Mouse (Mus musculus) liver, embryonic 14.5 days (tissue): ENCODE results near the gene Mgarp. TPM values are rescaled to one million over a fixed set of nuclear protein-coding genes. Genes with fewer than 3 reads are reported as not detected.
"Not testable (repeated sequence)": the region's sequence is repeated elsewhere in the genome, so short reads cannot be mapped to it uniquely, and the experiment has no call there.

Source experiments
- ATAC-seq: fragments of 200-750 bp; cut with Nextera tagmentation; 2 replicates; pipeline ENCODE4 v1.8.0; 2017; ENCODE audit warnings: moderate number of reproducible peaks, mild to moderate bottlenecking, moderate library complexity; ENCODE audit not compliant: insufficient read depth
- DNase-seq, 3 experiments: peaks; one replicate each; pipeline ENCODE4 v3.0.0-alpha.2; 2012 to 2013; ENCODE audit warnings: low read depth in 3 of 3, low spot score in 3 of 3
- H3K27ac ChIP-seq: fragments of 300-500 bp; sonication (generic); 2 replicates; pipeline ENCODE4 v1.5.1; 2014; ENCODE audit warnings: moderate library complexity, mild to moderate bottlenecking, control low read depth, inconsistent platforms
- H3K27me3 ChIP-seq: fragments of 300-500 bp; sonication (generic); 2 replicates; pipeline ENCODE4 v1.6.1; 2014; ENCODE audit warnings: mild to moderate bottlenecking, low read length, moderate library complexity; ENCODE audit not compliant: control insufficient read depth, insufficient read depth
- H3K36me3 ChIP-seq: fragments of 300-500 bp; sonication (generic); replicated peaks from 2 replicates; pipeline ENCODE4 v1.6.1; 2014; ENCODE audit warnings: low read depth; ENCODE audit not compliant: control insufficient read depth, insufficient read depth
- H3K4me1 ChIP-seq, 2 experiments: fragments of 200-500 bp in 1 of 2; fragments of 300-500 bp in 1 of 2; sonication (generic) in 1 of 2; replicated peaks; 2 replicates each; pipeline ENCODE4 v1.6.1; 2012 to 2014; ENCODE audit warnings: antibody characterized with exemption in 1 of 2, inconsistent platforms in 1 of 2, low read length in 1 of 2; ENCODE audit not compliant: control insufficient read depth in 2 of 2, insufficient read depth in 2 of 2
- H3K4me2 ChIP-seq: fragments of 300-500 bp; sonication (generic); 2 replicates; pipeline ENCODE4 v1.6.1; 2014; ENCODE audit warnings: low read depth, mild to moderate bottlenecking, control low read depth, moderate library complexity
- H3K4me3 ChIP-seq, 2 experiments: fragments of 200-500 bp in 1 of 2; fragments of 300-500 bp in 1 of 2; sonication (generic) in 1 of 2; 2 replicates each; pipeline ENCODE4 v1.5.1; 2012 to 2014; ENCODE audit warnings: low read depth in 2 of 2, low read length in 2 of 2, mild to moderate bottlenecking in 2 of 2, control low read depth in 1 of 2, inconsistent platforms in 1 of 2, moderate library complexity in 1 of 2; ENCODE audit not compliant: insufficient read depth in 1 of 2
- H3K9ac ChIP-seq: fragments of 300-500 bp; sonication (generic); replicated peaks from 2 replicates; pipeline ENCODE4 v1.6.1; 2014; ENCODE audit warnings: mild to moderate bottlenecking, control low read depth, moderate library complexity
- H3K9me3 ChIP-seq: fragments of 300-500 bp; sonication (generic); 2 replicates; pipeline ENCODE4 v1.6.1; 2016; ENCODE audit warnings: low read length, mixed read lengths; ENCODE audit not compliant: control insufficient read depth
- CTCF ChIP-seq: IDR thresholded peaks from 2 replicates; pipeline ENCODE4 v1.5.1; 2016; ENCODE audit warnings: antibody characterized with exemption, low read depth, control low read depth
- EP300 ChIP-seq: IDR thresholded peaks from 2 replicates; pipeline ENCODE4 v1.6.1; 2016; ENCODE audit warnings: antibody characterized with exemption, low read depth
- WGBS: fragments of 180-500 bp; shearing (Covaris S2); extraction: QIAGEN DNeasy Blood & Tissue Kit; methylation state at CpG from one replicate; pipeline ENCODE4 v1.1.7; 2014; ENCODE audit not compliant: insufficient replicate concordance; 5-methylcytosine and 5-hydroxymethylcytosine counted together
- polyA plus RNA-seq, 2 experiments: library from polyadenylated mRNA; depleted of rRNA in 1 of 2; stranded (reverse) in 1 of 2; unstranded in 1 of 2; fragments of >200 nt; fragmentation: Nextera tagmentation in 1 of 2; extraction: Ambion mirVana in 1 of 2; gene quantifications; 2 replicates each; pipeline versions ENCODE4 v1.2.1 to v1.2.3; 2012 to 2014

Mgarp gene
- polyA plus RNA-seq (2012; rRNA removed) = 0.25 and 0.48 TPM in 2 replicates
- 0.85 and 1.00 TPM in 2 replicates for polyA plus RNA-seq (2014; fragmentation: Nextera tagmentation; extraction: Ambion mirVana)

GRCm38 (mm10) chr3:51396219-51397068 lies at the start of gene Mgarp:
Gene Mgarp (minus strand): TSS chr3:51396738.
- Histone ChIP-seq H3K9ac (peak within 1 kb of the TSS; percentile 51), H3K36me3 (no peaks in the 10 kb centered on the region), H3K4me2 (peak within 1 kb of the TSS; percentile 81), H3K27me3 (peaks cover 11% of the 10 kb centered on the region), H3K4me3 (peak within 1 kb of the TSS; percentile 64 to 77), H3K9me3 (no peaks in the 10 kb centered on the region), H3K4me1 (peaks cover 3% of the 10 kb centered on the region in 2 experiments; a peak in 3 of 4 replicates), H3K27ac (no peak within 1 kb of the TSS)
- 2% methylated on average over 41 of the region's 41 CpGs for WGBS
- peak in 2 of 3 experiments; percentile 54 to 59 for DNase-seq
- TF ChIP-seq CTCF (peak; percentile 40; the same call in 1 of the 2 replicates), EP300 (peak; percentile 25)
- ATAC-seq = peak; percentile 83

DNA sequence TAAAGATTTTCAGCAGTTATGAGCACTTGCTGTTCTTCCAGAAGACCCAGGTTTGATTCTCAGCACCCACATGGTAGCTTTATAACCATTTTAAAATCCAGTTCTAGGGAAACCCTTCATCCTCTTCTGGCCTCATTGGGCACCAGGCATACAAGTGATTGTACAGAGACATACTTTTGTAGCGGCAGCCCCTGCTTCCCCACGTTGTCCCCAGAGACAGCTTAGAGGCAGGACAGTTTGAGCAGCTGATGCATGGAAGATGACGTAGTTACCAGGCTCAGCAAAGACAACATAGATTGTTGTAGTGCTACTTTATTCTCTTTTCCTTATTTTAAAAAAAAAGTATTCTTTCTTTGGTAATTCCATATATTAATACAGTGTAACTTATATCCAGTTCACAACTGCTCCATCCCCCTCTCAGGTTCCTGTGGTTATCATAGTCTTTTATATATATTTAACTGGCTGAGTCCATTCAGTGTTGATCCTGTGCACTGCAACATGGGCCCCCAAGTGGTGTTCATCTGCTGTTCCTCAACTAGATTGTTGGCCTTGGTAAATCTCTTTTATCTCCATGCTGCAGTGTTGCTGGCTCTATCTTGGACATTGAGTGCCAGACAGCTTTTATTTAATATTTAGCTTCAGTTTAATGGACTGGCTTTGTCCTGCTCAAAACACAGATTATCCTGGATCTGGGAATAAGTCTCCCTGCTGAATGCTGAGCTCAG lies 38.5 kb upstream of the Mgarp start:
- TF ChIP-seq EP300 (no peak), CTCF (no peak)
- H3K4me3 ChIP-seq = no peak overlapping the region
- no peak overlapping the region for H3K9ac ChIP-seq
- H3K4me2 ChIP-seq = no peak overlapping the region
- ATAC-seq (no peak), DNase-seq (no peak)
- H3K27ac ChIP-seq = no peak overlapping the region
- peaks cover 8% of the 10 kb centered on the region for H3K36me3 ChIP-seq
- no peaks in the 10 kb centered on the region for H3K27me3 ChIP-seq
- H3K4me1 ChIP-seq = peaks cover 0 to 2% of the 10 kb centered on the region in 2 experiments; a peak in 1 of 4 replicates
- WGBS = 80% methylated on average over 3 of the region's 3 CpGs
- no peaks in the 10 kb centered on the region for H3K9me3 ChIP-seq

- not testable (repeated sequence) for H3K9ac ChIP-seq, H3K4me2 ChIP-seq, H3K27ac ChIP-seq, DNase-seq, H3K9me3 ChIP-seq, H3K36me3 ChIP-seq, ATAC-seq, H3K4me3 ChIP-seq, H3K27me3 ChIP-seq, H3K4me1 ChIP-seq
- 0 out of 2 replicates have a peak, but pooled peaks have one; percentile 26 for TF ChIP-seq CTCF
- WGBS = 75% methylated on average over 5 of the region's 5 CpGs
Observed at GRCm38 (mm10) chr3:51434364-51434763, 37.8 kb upstream of the Mgarp start.

DNA sequence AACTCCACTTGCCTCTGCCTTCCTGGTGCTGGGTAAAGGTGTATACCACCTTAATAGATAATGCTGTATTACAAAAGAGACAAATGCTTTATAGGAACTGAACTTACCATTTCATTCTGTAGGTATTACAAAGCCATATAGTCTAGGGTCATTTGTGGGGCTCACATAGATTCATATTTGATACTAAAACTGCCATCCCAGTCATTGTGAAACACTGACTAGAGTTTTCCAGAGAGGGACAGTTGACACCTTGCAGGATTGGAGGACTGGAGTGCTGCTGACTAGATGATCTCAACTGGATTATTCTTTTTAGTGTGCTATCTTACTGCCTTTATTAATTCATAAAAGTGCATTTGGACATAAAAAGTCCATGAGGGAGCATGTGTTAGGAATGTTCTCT lies 28.9 kb upstream of the Mgarp start:
- H3K9ac ChIP-seq = no peak overlapping the region
- H3K4me2 ChIP-seq = no peak overlapping the region
- DNase-seq (no peak), ATAC-seq (no peak)
- peaks cover 2 to 7% of the 10 kb centered on the region in 2 experiments; a peak in 2 of 4 replicates for H3K4me1 ChIP-seq
- H3K9me3 ChIP-seq = no peaks in the 10 kb centered on the region
- no peaks in the 10 kb centered on the region; the same call in 1 of the 2 replicates for H3K36me3 ChIP-seq
- H3K27ac ChIP-seq = no peak overlapping the region
- TF ChIP-seq EP300 (no peak), CTCF (no peak)
- no peaks in the 10 kb centered on the region for H3K27me3 ChIP-seq
- H3K4me3 ChIP-seq = no peak overlapping the region

DNA sequence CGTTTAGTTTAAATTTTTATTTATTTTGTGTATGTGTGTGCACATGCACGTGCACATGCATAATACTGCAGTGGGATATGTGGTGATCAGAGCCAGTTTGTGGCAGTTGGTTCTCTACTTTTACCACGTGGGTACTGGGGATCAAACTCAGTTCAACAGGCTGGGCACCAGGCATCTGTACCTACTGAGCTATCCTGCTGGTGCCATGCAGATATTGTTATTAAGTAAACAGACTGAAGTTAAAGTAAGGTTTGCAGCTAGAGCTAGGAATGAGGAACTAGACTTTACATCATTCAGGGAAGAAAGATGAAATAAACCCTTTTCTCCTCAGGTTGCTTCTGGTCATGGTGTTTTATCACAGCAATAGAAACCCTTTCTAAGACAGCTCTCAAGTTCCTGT lies 25.4 kb upstream of the Mgarp start:
- no peak overlapping the region for H3K4me3 ChIP-seq
- no peak overlapping the region for H3K27ac ChIP-seq
- H3K9ac ChIP-seq = no peak overlapping the region
- no peak for DNase-seq
- H3K4me2 ChIP-seq = no peak overlapping the region
- no peaks in the 10 kb centered on the region for H3K9me3 ChIP-seq
- H3K4me1 ChIP-seq = peaks cover 9 to 17% of the 10 kb centered on the region in 2 experiments
- no peaks in the 10 kb centered on the region for H3K27me3 ChIP-seq
- TF ChIP-seq CTCF (no peak), EP300 (no peak)
- no peaks in the 10 kb centered on the region; the same call in 1 of the 2 replicates for H3K36me3 ChIP-seq
- ATAC-seq = no peak
- 32% methylated on average over 3 of the region's 3 CpGs for WGBS
